Mouse (Mus musculus): ENCODE measurements around the gene Arf5. TPM values are rescaled to one million over a fixed set of nuclear protein-coding genes. Genes with fewer than 3 reads are reported as not detected.
A peak's percentile ranks its signal among the peaks of the same experiment; 100 is the strongest.

Arf5 gene
- total RNA-seq, 2 experiments from 2014 or later: 199 to 205 TPM

- DNase-seq: no peak
These were observed 4.9 kb downstream of the Arf5 start, which contains the start of gene Gcc1 for GRCm38 (mm10) chr6:28428290-28428689. Gene Gcc1 (minus strand): TSS chr6:28428390.

GRCm38 (mm10) chr6:28429870-28430269, 6.5 kb downstream of the Arf5 start:
- no peak for DNase-seq

GRCm38 (mm10) chr6:28430795-28431537, 7.6 kb downstream of the Arf5 start:
- no peak for DNase-seq

GRCm38 (mm10) chr6:28431538-28431855, 8.1 kb downstream of the Arf5 start:
- no peak for DNase-seq

GRCm38 (mm10) chr6:28447937-28448336, 24.6 kb downstream of the Arf5 start:
- no peak for DNase-seq

- no peak for DNase-seq
These were observed 25.9 kb downstream of the Arf5 start, which contains the start of gene Pax4 for GRCm38 (mm10) chr6:28449253-28449652. Gene Pax4 (minus strand): TSS chr6:28449353.

- DNase-seq: no peak
These were observed 27.1 kb downstream of the Arf5 start for GRCm38 (mm10) chr6:28450481-28450880.

- DNase-seq: no peak
These were observed 27.6 kb downstream of the Arf5 start for GRCm38 (mm10) chr6:28450977-28451376.

- DNase-seq: no peak
These were observed 35.9 kb downstream of the Arf5 start for GRCm38 (mm10) chr6:28459221-28459668.

GRCm38 (mm10) chr6:28460534-28460933, 37.2 kb downstream of the Arf5 start:
- peak; percentile 82 for DNase-seq

- DNase-seq: no peak
These were observed 41.3 kb downstream of the Arf5 start for GRCm38 (mm10) chr6:28464630-28465029.

- no peak for DNase-seq
These were observed 46.8 kb downstream of the Arf5 start for GRCm38 (mm10) chr6:28470017-28470602.

GRCm38 (mm10) chr6:28470621-28471020, 47.3 kb downstream of the Arf5 start:
- no peak for DNase-seq

- DNase-seq: no peak
These were observed 48.1 kb downstream of the Arf5 start for GRCm38 (mm10) chr6:28471284-28472035.

- no peak for DNase-seq
These were observed 50.9 kb downstream of the Arf5 start for GRCm38 (mm10) chr6:28474211-28474610.

- no peak for DNase-seq
These were observed 51.5 kb downstream of the Arf5 start, which contains the start of gene Snd1 for GRCm38 (mm10) chr6:28474839-28475238. Gene Snd1 (plus strand): TSS chr6:28475139.

Other genes starting within 250 kb of the Arf5 start
- gene Zfp800, start 25.6 kb upstream of the Arf5 start, total RNA-seq (2021): 10 to 100 TPM; 11.7 to 12.5 TPM
- not detected for gene Fscn3, start 4.2 kb downstream of the Arf5 start, total RNA-seq (2021)
- gene Gcc1, start 4.8 kb downstream of the Arf5 start, total RNA-seq (2021): 1 to 10 TPM; 8.6 TPM
- not detected for gene Pax4, start 25.8 kb downstream of the Arf5 start, total RNA-seq (2021)
- 100 to 1,000 TPM; 118 to 128 TPM for gene Snd1, start 51.6 kb downstream of the Arf5 start, total RNA-seq (2021)

Data from heart, postnatal 4 days (tissue).